8 mouse cellular contexts compared by ENCODE assay signal in genomic region chr11:87448081-87448475, GRCm38 (mm10). TPM values are rescaled to one million over a fixed set of nuclear protein-coding genes. Genes with fewer than 3 reads are reported as not detected.
A peak's percentile ranks its signal among the peaks of the same experiment; 100 is the strongest.
DNase-seq lines count a peak whose midpoint lies in the region; ATAC-seq lines count a peak whose summit lies in the region.
"Not testable (repeated sequence)": the region's sequence is repeated elsewhere in the genome, so short reads cannot be mapped to it uniquely, and the experiment has no call there.

No protein-coding gene starts in this region.

- 0 out of 2 replicates have a peak overlapping the region, but pooled peaks have one; percentile 18 for H3K9ac ChIP-seq in embryonic facial prominence, embryonic 15.5 days
- H3K9ac ChIP-seq in limb, embryonic 12.5 days (replicated peaks): peak overlapping the region; percentile 45; the same call in 1 of the 2 replicates
- H3K9ac ChIP-seq in midbrain, embryonic 14.5 days (replicated peaks; ENCODE audit: low read length): peak overlapping the region; percentile 36; the same call in 1 of the 2 replicates

- peak; percentile 78 for DNase-seq in 3T3-L1 (ENCODE audit: low read depth, low spot score)
- DNase-seq in adrenal gland, postnatal 4 days (ENCODE audit: low spot score in 2 of 2): peak; percentile 79 to 84
- DNase-seq in heart, adult 8-10 months (ENCODE audit: low spot score): peak; percentile 97
- DNase-seq in kidney, adult 8-10 months: peak; percentile 97
- peak; percentile 79 for DNase-seq in midbrain, embryonic 14.5 days
- DNase-seq in spleen, adult 12 weeks (ENCODE audit: low spot score): peak; percentile 81

- not testable (repeated sequence) for H3K36me3 ChIP-seq in embryonic facial prominence, embryonic 15.5 days; limb, embryonic 12.5 days; midbrain, embryonic 14.5 days (ENCODE audit: control insufficient read depth, insufficient read depth, low read length)

- H3K9me3 ChIP-seq in embryonic facial prominence, embryonic 15.5 days (replicated peaks); limb, embryonic 12.5 days; midbrain, embryonic 14.5 days (ENCODE audit: control insufficient read depth, low read length): not testable (repeated sequence)

- H3K4me1 ChIP-seq in embryonic facial prominence, embryonic 15.5 days; limb, embryonic 12.5 days (replicated peaks); midbrain, embryonic 14.5 days (ENCODE audit: control insufficient read depth, insufficient read depth, low read length): not testable (repeated sequence)

- H3K4me2 ChIP-seq in embryonic facial prominence, embryonic 15.5 days (replicated peaks): peak overlapping the region; percentile 74
- H3K4me2 ChIP-seq in limb, embryonic 12.5 days: peak overlapping the region; percentile 61
- H3K4me2 ChIP-seq in midbrain, embryonic 14.5 days (ENCODE audit: low read length): peak overlapping the region; percentile 55

- not testable (repeated sequence) for H3K27me3 ChIP-seq in embryonic facial prominence, embryonic 15.5 days; limb, embryonic 12.5 days; midbrain, embryonic 14.5 days (ENCODE audit: control insufficient read depth, insufficient read depth, low read length)

- peak; percentile 94 for ATAC-seq in embryonic facial prominence, embryonic 15.5 days (ENCODE audit: insufficient number of reproducible peaks, low FRiP score, low TSS enrichment, low read depth)
- peak; percentile 91 for ATAC-seq in limb, embryonic 12.5 days (ENCODE audit: insufficient number of reproducible peaks, insufficient read depth, low FRiP score, low TSS enrichment, low read depth)
- ATAC-seq in midbrain, embryonic 14.5 days (ENCODE audit: low FRiP score, low TSS enrichment): peak; percentile 96

- WGBS in embryonic facial prominence, embryonic 15.5 days: under 1% methylated on average over 34 of the region's 34 CpGs
- WGBS in limb, embryonic 12.5 days: 0% methylated on average over 33 of the region's 34 CpGs
- WGBS in midbrain, embryonic 14.5 days: under 1% methylated on average over 30 of the region's 34 CpGs

- peak overlapping the region; percentile 43 for H3K4me3 ChIP-seq in embryonic facial prominence, embryonic 15.5 days (replicated peaks)
- peak overlapping the region; percentile 38 for H3K4me3 ChIP-seq in limb, embryonic 12.5 days (replicated peaks)
- peak overlapping the region; percentile 29 for H3K4me3 ChIP-seq in midbrain, embryonic 14.5 days (replicated peaks; ENCODE audit: low read depth, low read length)

- H3K27ac ChIP-seq in embryonic facial prominence, embryonic 15.5 days (replicated peaks): peak overlapping the region; percentile 58; the same call in 1 of the 2 replicates
- H3K27ac ChIP-seq in limb, embryonic 12.5 days: not testable (repeated sequence)
- H3K27ac ChIP-seq in midbrain, embryonic 14.5 days (replicated peaks; ENCODE audit: low read depth, low read length): peak overlapping the region; percentile 76

RNA-seq across cellular contexts. Expression of gene Tex14, which starts 43.2 kb away (rescaled TPM):
- 1 to 10 TPM in 1 of 2 experiments, under 1 TPM in 1; 0.34 to 1.0 TPM for total RNA-seq in adrenal gland, postnatal 4 days (2021)
- 1.7 and 2.0 TPM in 2 replicates for polyA plus RNA-seq in embryonic facial prominence, embryonic 15.5 days (2015; fragmentation: Nextera tagmentation; extraction: Ambion mirVana)
- total RNA-seq in heart, adult 8-10 months (2022): under 1 TPM in 3 of 4 experiments, not detected in 1; 0.16 to 0.29 (median 0.19) TPM
- 0.47 and 0.81 TPM in 2 replicates for polyA plus RNA-seq in limb, embryonic 12.5 days (2016; fragmentation: Nextera tagmentation; extraction: Ambion mirVana)
- 0.86 and 0.92 TPM in 2 replicates for polyA plus RNA-seq in midbrain, embryonic 14.5 days (2014; fragmentation: Nextera tagmentation; extraction: Ambion mirVana)

RNA-seq across cellular contexts. Expression of gene Rad51c, which starts 43.3 kb away (rescaled TPM):
- 1 to 10 TPM; 3.2 to 6.1 TPM for total RNA-seq in adrenal gland, postnatal 4 days (2021)
- 6.4 and 7.3 TPM in 2 replicates for polyA plus RNA-seq in embryonic facial prominence, embryonic 15.5 days (2015; fragmentation: Nextera tagmentation; extraction: Ambion mirVana)
- 1 to 10 TPM in 2 of 4 experiments, under 1 TPM in 2; 0.72 to 2.0 (median 1.2) TPM for total RNA-seq in heart, adult 8-10 months (2022)
- polyA plus RNA-seq in limb, embryonic 12.5 days (2016; fragmentation: Nextera tagmentation; extraction: Ambion mirVana): 11.8 and 12.3 TPM in 2 replicates
- 3.3 and 5.6 TPM in 2 replicates for polyA plus RNA-seq in midbrain, embryonic 14.5 days (2014; fragmentation: Nextera tagmentation; extraction: Ambion mirVana)
